Mouse (Mus musculus): ENCODE data around the gene Lrrc36. TPM values are rescaled to one million over a fixed set of nuclear protein-coding genes. Genes with fewer than 3 reads are reported as not detected.

The Lrrc36 gene
- polyA plus RNA-seq, 1 experiment from 2014 or later, result 0.10 TPM

GRCm38 (mm10) chr8:105397747-105398146, 15.6 kb upstream of the Lrrc36 start:
- ATAC-seq, result no peak
- WGBS, result 34% methylated on average over 3 of the region's 3 CpGs
- H3K9me3 ChIP-seq (ENCODE audit: control insufficient read depth), result no peaks in the 10 kb centered on the region

DNA sequence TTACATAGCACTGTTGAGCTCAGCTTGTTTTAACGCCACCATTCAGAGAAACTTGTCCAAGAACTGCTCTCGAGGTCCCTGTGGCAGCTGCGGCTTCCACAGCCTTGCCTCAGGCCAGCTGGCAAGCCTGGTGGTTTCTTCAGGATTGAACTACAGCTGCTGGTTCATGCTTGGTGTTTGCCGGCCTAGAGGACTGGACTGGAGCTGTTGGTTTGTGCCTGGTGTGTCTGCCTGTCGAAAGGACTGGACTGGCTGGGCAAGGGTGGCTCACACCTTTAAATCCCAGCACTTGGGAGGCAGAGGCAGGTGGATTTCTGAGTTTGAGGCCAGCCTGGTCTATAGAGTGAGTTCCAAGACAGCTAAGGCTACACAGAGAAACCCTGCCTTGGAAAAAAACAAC, 13.4 kb upstream of the Lrrc36 start:
- no peak overlapping the region for H3K27ac ChIP-seq (ENCODE audit: low read depth, low read length)
- H3K4me1 ChIP-seq (replicated peaks; ENCODE audit: control insufficient read depth, insufficient read depth, low read length), result no peaks in the 10 kb centered on the region
- H3K9ac ChIP-seq (ENCODE audit: low read depth, low read length), result no peak overlapping the region
- no peaks in the 10 kb centered on the region for H3K36me3 ChIP-seq (ENCODE audit: control insufficient read depth, insufficient read depth)
- ATAC-seq, result no peak
- H3K4me2 ChIP-seq (replicated peaks; ENCODE audit: low read depth), result no peak overlapping the region
- no peaks in the 10 kb centered on the region for H3K27me3 ChIP-seq (replicated peaks; ENCODE audit: control insufficient read depth, insufficient read depth, low read length)
- H3K9me3 ChIP-seq (ENCODE audit: control insufficient read depth), result no peaks in the 10 kb centered on the region
- 90% methylated on average over 5 of the region's 5 CpGs for WGBS
- no peak overlapping the region for H3K4me3 ChIP-seq (ENCODE audit: low read depth, low read length)
- no peak for TF ChIP-seq CTCF (IDR thresholded peaks at IDR 0.05; ENCODE audit: low read depth)

More at GRCm38 (mm10) chr8:105397747-105398146, 15.6 kb upstream of the Lrrc36 start:
- Histone ChIP-seq H3K4me3 (ENCODE audit: low read depth, low read length) (no peak overlapping the region), H3K4me1 (replicated peaks; ENCODE audit: control insufficient read depth, insufficient read depth, low read length) (no peaks in the 10 kb centered on the region), H3K9ac (ENCODE audit: low read depth, low read length) (no peak overlapping the region), H3K27me3 (replicated peaks; ENCODE audit: control insufficient read depth, insufficient read depth, low read length) (no peaks in the 10 kb centered on the region), H3K4me2 (replicated peaks; ENCODE audit: low read depth) (no peak overlapping the region), H3K27ac (ENCODE audit: low read depth, low read length) (no peak overlapping the region), H3K36me3 (ENCODE audit: control insufficient read depth, insufficient read depth) (no peaks in the 10 kb centered on the region)
- TF ChIP-seq CTCF (IDR thresholded peaks at IDR 0.05; ENCODE audit: low read depth), result peak; percentile 80

DNA sequence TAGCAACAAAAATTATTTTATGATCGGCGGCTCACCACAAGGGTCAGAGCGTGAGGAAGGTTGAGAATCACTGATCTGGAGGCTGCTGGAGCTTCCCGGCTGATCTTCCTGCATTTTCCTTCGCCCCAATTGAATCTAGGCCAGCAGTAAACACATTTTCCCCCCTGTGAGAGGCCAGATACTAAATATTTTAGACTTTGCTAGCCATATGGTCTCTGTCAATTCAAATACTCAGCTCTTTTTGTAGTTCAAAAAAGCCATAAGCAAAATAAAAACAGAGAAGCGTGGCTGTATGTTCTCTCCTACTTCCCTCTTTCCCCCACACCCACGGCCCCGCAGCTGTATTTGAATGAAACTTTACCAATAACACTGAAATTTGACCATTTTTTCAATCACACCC, 9.9 kb upstream of the Lrrc36 start:
- no peak for ATAC-seq
- no peak for TF ChIP-seq CTCF (IDR thresholded peaks at IDR 0.05; ENCODE audit: low read depth)
- no peaks in the 10 kb centered on the region; the same call in 1 of the 2 replicates for H3K4me1 ChIP-seq (replicated peaks; ENCODE audit: control insufficient read depth, insufficient read depth, low read length)

GRCm38 (mm10) chr8:105404496-105404895, 8.9 kb upstream of the Lrrc36 start:
- no peak for TF ChIP-seq CTCF (IDR thresholded peaks at IDR 0.05; ENCODE audit: low read depth)
- no peak for ATAC-seq
- 59% methylated on average over 1 of the region's 1 CpGs for WGBS
- Histone ChIP-seq H3K27ac (ENCODE audit: low read depth, low read length) (no peak overlapping the region), H3K36me3 (ENCODE audit: control insufficient read depth, insufficient read depth) (no peaks in the 10 kb centered on the region), H3K9ac (ENCODE audit: low read depth, low read length) (no peak overlapping the region), H3K4me3 (ENCODE audit: low read depth, low read length) (no peak overlapping the region), H3K9me3 (ENCODE audit: control insufficient read depth) (no peaks in the 10 kb centered on the region), H3K27me3 (replicated peaks; ENCODE audit: control insufficient read depth, insufficient read depth, low read length) (no peaks in the 10 kb centered on the region), H3K4me2 (replicated peaks; ENCODE audit: low read depth) (no peak overlapping the region), H3K4me1 (replicated peaks; ENCODE audit: control insufficient read depth, insufficient read depth, low read length) (no peaks in the 10 kb centered on the region; the same call in 1 of the 2 replicates)

More for the DNA sequence above, 9.9 kb upstream of the Lrrc36 start:
- H3K9me3 ChIP-seq (ENCODE audit: control insufficient read depth), result no peaks in the 10 kb centered on the region
- no peak overlapping the region for H3K9ac ChIP-seq (ENCODE audit: low read depth, low read length)
- H3K4me3 ChIP-seq (ENCODE audit: low read depth, low read length), result no peak overlapping the region
- no peaks in the 10 kb centered on the region for H3K36me3 ChIP-seq (ENCODE audit: control insufficient read depth, insufficient read depth)
- no peak overlapping the region for H3K27ac ChIP-seq (ENCODE audit: low read depth, low read length)
- WGBS, result 79% methylated on average over 8 of the region's 8 CpGs
- H3K4me2 ChIP-seq (replicated peaks; ENCODE audit: low read depth), result no peak overlapping the region
- no peaks in the 10 kb centered on the region for H3K27me3 ChIP-seq (replicated peaks; ENCODE audit: control insufficient read depth, insufficient read depth, low read length)

DNA sequence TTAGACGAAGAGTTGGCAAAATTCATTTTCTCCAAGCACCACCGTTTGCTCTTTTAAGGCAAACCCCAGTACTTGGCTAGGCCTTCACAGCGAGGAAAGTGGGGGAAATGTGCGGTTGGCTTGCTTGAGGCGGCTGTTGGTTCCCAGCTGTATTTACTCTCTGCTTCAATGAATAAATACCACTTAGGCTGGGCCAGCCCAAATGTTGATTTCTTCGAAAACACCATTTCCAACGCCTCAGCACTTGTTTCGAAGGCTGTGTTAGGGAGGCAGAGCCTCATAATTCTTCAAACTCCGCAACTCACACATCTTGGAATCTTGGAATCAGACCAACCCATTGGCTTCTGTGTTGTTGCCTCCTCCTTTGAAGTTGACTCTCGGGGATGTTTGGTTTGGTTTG, 7.0 kb upstream of the Lrrc36 start:
- H3K9me3 ChIP-seq (ENCODE audit: control insufficient read depth), result no peaks in the 10 kb centered on the region
- H3K4me1 ChIP-seq (replicated peaks; ENCODE audit: control insufficient read depth, insufficient read depth, low read length), result no peaks in the 10 kb centered on the region; the same call in 1 of the 2 replicates
- no peak overlapping the region for H3K4me2 ChIP-seq (replicated peaks; ENCODE audit: low read depth)
- no peak for ATAC-seq
- 43% methylated on average over 10 of the region's 10 CpGs for WGBS
- H3K27ac ChIP-seq (ENCODE audit: low read depth, low read length), result no peak overlapping the region
- no peak for TF ChIP-seq CTCF (IDR thresholded peaks at IDR 0.05; ENCODE audit: low read depth)
- no peaks in the 10 kb centered on the region for H3K36me3 ChIP-seq (ENCODE audit: control insufficient read depth, insufficient read depth)
- H3K4me3 ChIP-seq (ENCODE audit: low read depth, low read length), result no peak overlapping the region
- H3K9ac ChIP-seq (ENCODE audit: low read depth, low read length), result no peak overlapping the region
- no peaks in the 10 kb centered on the region for H3K27me3 ChIP-seq (replicated peaks; ENCODE audit: control insufficient read depth, insufficient read depth, low read length)

DNA sequence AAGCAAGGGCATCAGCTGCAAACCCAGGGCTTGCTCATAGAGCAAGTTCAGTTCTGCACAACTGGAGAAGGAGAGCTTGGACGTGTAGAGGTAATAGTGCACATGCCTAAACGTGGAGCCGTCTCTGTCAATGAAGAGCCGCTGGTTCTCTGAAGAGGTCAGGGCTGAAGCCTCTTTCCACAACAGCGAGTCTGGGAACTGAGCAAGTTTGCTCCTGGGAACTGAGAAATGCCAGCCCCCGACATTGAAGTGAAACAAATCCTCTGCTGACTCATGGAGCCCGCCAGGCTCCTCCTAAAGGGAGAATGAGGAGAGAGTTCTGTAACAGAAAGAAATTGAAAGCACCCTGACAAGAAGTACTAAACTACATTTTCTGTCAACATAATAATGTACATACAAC, 5.0 kb upstream of the Lrrc36 start:
- no peak overlapping the region for H3K4me2 ChIP-seq (replicated peaks; ENCODE audit: low read depth)
- H3K9ac ChIP-seq (ENCODE audit: low read depth, low read length), result no peak overlapping the region
- H3K9me3 ChIP-seq (ENCODE audit: control insufficient read depth), result no peaks in the 10 kb centered on the region
- no peak overlapping the region for H3K27ac ChIP-seq (ENCODE audit: low read depth, low read length)
- no peak for ATAC-seq
- WGBS, result 57% methylated on average over 7 of the region's 7 CpGs
- H3K4me1 ChIP-seq (replicated peaks; ENCODE audit: control insufficient read depth, insufficient read depth, low read length), result no peaks in the 10 kb centered on the region; the same call in 1 of the 2 replicates
- H3K36me3 ChIP-seq (ENCODE audit: control insufficient read depth, insufficient read depth), result no peaks in the 10 kb centered on the region
- H3K4me3 ChIP-seq (ENCODE audit: low read depth, low read length), result no peak overlapping the region
- no peak for TF ChIP-seq CTCF (IDR thresholded peaks at IDR 0.05; ENCODE audit: low read depth)
- peaks cover 10% of the 10 kb centered on the region for H3K27me3 ChIP-seq (replicated peaks; ENCODE audit: control insufficient read depth, insufficient read depth, low read length)

DNA sequence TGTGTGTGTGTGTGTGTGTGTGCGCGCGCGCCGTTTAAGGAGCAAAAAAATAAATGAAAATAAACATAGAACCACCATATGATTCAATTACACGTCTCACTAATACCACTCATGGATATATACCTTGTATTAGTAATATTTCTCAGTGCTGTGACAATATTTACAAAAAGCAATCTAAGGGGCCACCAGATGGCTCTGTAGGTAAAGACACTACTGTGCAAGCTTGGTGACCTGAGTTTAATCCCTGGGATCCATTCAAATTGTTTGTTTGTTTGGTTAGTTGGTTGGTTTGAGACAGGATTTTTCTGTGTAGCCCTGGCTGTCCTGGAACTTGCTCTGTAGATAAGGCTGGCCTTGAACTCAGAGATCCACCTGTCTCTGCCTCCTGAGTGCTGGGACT, 3.4 kb upstream of the Lrrc36 start:
- Histone ChIP-seq H3K4me1 (replicated peaks; ENCODE audit: control insufficient read depth, insufficient read depth, low read length) (peaks cover 6% of the 10 kb centered on the region), H3K36me3 (ENCODE audit: control insufficient read depth, insufficient read depth) (no peaks in the 10 kb centered on the region), H3K27ac (ENCODE audit: low read depth, low read length) (no peak overlapping the region), H3K9me3 (ENCODE audit: control insufficient read depth) (no peaks in the 10 kb centered on the region), H3K4me3 (ENCODE audit: low read depth, low read length) (no peak overlapping the region), H3K9ac (ENCODE audit: low read depth, low read length) (no peak overlapping the region), H3K4me2 (replicated peaks; ENCODE audit: low read depth) (no peak overlapping the region), H3K27me3 (replicated peaks; ENCODE audit: control insufficient read depth, insufficient read depth, low read length) (peaks cover 25% of the 10 kb centered on the region)
- ATAC-seq, result no peak
- TF ChIP-seq CTCF (IDR thresholded peaks at IDR 0.05; ENCODE audit: low read depth), result no peak
- WGBS, result 90% methylated on average over 6 of the region's 6 CpGs

All from intestine, postnatal 0 days (tissue).